Mouse (Mus musculus) thymus, postnatal 4 days (tissue): ENCODE data around the gene Smtnl1.
A peak's percentile ranks its signal among the peaks of the same experiment; 100 is the strongest.

ENCODE experiments used
- DNase-seq: peaks from one replicate; pipeline ENCODE4 v3.0.0; 2021

Gene Smtnl1

GRCm38 (mm10) chr2:84822552-84822951 lies at the start of gene Smtnl1:
Smtnl1 (minus strand) TSS chr2:84822652.
- DNase-seq: no peak

GRCm38 (mm10) chr2:84870623-84871160 lies 48.2 kb upstream of the Smtnl1 start:
- DNase-seq: peak; percentile 67

- DNase-seq: no peak
Observed at GRCm38 (mm10) chr2:84868977-84869376, 46.5 kb upstream of the Smtnl1 start.

GRCm38 (mm10) chr2:84868521-84868943 lies 46.1 kb upstream of the Smtnl1 start:
- peak; percentile 91 for DNase-seq

GRCm38 (mm10) chr2:84865616-84866571 lies 43.4 kb upstream of the Smtnl1 start:
- peak; percentile 86 for DNase-seq

GRCm38 (mm10) chr2:84862231-84862630 lies 39.8 kb upstream of the Smtnl1 start:
- DNase-seq: no peak

GRCm38 (mm10) chr2:84861430-84861829 lies 39.0 kb upstream of the Smtnl1 start:
- DNase-seq: no peak

GRCm38 (mm10) chr2:84859991-84860780 lies 37.7 kb upstream of the Smtnl1 start:
- no peak for DNase-seq

- DNase-seq: no peak
Observed at GRCm38 (mm10) chr2:84858551-84858950, 36.1 kb upstream of the Smtnl1 start.

- DNase-seq: peak; percentile 73
Observed at GRCm38 (mm10) chr2:84855732-84856131, 33.3 kb upstream of the Smtnl1 start.

GRCm38 (mm10) chr2:84851130-84852040 lies 28.9 kb upstream of the Smtnl1 start:
- DNase-seq: no peak

- no peak for DNase-seq
Observed at GRCm38 (mm10) chr2:84850407-84851129, 28.1 kb upstream of the Smtnl1 start.

- DNase-seq: no peak
Observed at GRCm38 (mm10) chr2:84845226-84845625, 22.8 kb upstream of the Smtnl1 start.

- DNase-seq: peak; percentile 63
Observed at GRCm38 (mm10) chr2:84843654-84844053, 21.2 kb upstream of the Smtnl1 start.

- peak; percentile 59 for DNase-seq
Observed at GRCm38 (mm10) chr2:84841905-84842304, 19.5 kb upstream of the Smtnl1 start.

GRCm38 (mm10) chr2:84840748-84841563 lies 18.5 kb upstream of the Smtnl1 start:
- DNase-seq: no peak

GRCm38 (mm10) chr2:84840016-84840747 lies 17.7 kb upstream of the Smtnl1 start:
- DNase-seq: peak; percentile 77

GRCm38 (mm10) chr2:84838993-84839980 lies 16.8 kb upstream of the Smtnl1 start:
- peak; percentile 58 for DNase-seq

GRCm38 (mm10) chr2:84838593-84838949 lies 16.1 kb upstream of the Smtnl1 start, which contains the start of gene Slc43a1:
Slc43a1 (plus strand) TSS chr2:84838850.
- DNase-seq: no peak
